Mouse (Mus musculus) bone marrow, adult 2 months (tissue): ENCODE data around the gene Tmub2.

ENCODE experiments used
- CTCF ChIP-seq: fragments of 200-500 bp; IDR thresholded peaks from 2 replicates; pipeline ENCODE4 v1.5.1; 2011; ENCODE audit warnings: low read length, control low read depth; ENCODE audit not compliant: control insufficient read depth, insufficient read depth
- POLR2A ChIP-seq: fragments of 200-500 bp; IDR thresholded peaks from 2 replicates; pipeline ENCODE4 v1.6.1; 2011; ENCODE audit warnings: low read depth, mild to moderate bottlenecking, control low read depth, low read length, borderline replicate concordance; ENCODE audit not compliant: control insufficient read depth

GRCm38 (mm10) chr11:102310768-102311695, 26.3 kb downstream of the Tmub2 start:
- TF ChIP-seq CTCF: no peak
- TF ChIP-seq POLR2A: 0 out of 2 replicates have a peak, but pooled peaks have one; percentile 11
